Mouse (Mus musculus): Measurements from ENCODE around the gene Mrgprb3. TPM values are rescaled to one million over a fixed set of nuclear protein-coding genes. Genes with fewer than 3 reads are reported as not detected.

Mrgprb3 gene
- polyA plus RNA-seq (2016; fragmentation: Nextera tagmentation; extraction: Ambion mirVana) = not detected in 2 replicates

- WGBS = 94% methylated on average over 2 of the region's 2 CpGs
- H3K4me3 ChIP-seq (replicated peaks) = no peak within 1 kb of the TSS
- no peak for ATAC-seq (ENCODE audit: low FRiP score)
- 0 out of 2 replicates have a peak, but pooled peaks cover 15% of the 10 kb centered on the region for H3K9me3 ChIP-seq
- no peaks in the 10 kb centered on the region for H3K36me3 ChIP-seq (replicated peaks)
- no peaks in the 10 kb centered on the region for H3K4me1 ChIP-seq
- no peaks in the 10 kb centered on the region for H3K27me3 ChIP-seq
- H3K4me2 ChIP-seq = no peak within 1 kb of the TSS
- no peak within 1 kb of the TSS for H3K27ac ChIP-seq
- no peak within 1 kb of the TSS for H3K9ac ChIP-seq
Observed at GRCm38 (mm10) chr7:48643711-48644110, at the start of gene Mrgprb3. Gene Mrgprb3 (minus strand): TSS chr7:48643811.

Other genes starting within 250 kb of the Mrgprb3 start
- not detected in 2 replicates for gene Mrgprb1, start 187.5 kb downstream of the Mrgprb3 start, polyA plus RNA-seq (2016; fragmentation: Nextera tagmentation; extraction: Ambion mirVana)
- gene Mrgprx2, start 144.5 kb downstream of the Mrgprb3 start, polyA plus RNA-seq (2016; fragmentation: Nextera tagmentation; extraction: Ambion mirVana) = not detected in 2 replicates
- gene Mrgprb2, start 85.7 kb downstream of the Mrgprb3 start, polyA plus RNA-seq (2016; fragmentation: Nextera tagmentation; extraction: Ambion mirVana) = not detected in 2 replicates
- gene Zdhhc13, start 145.2 kb upstream of the Mrgprb3 start, polyA plus RNA-seq (2016; fragmentation: Nextera tagmentation; extraction: Ambion mirVana) = 38.9 and 39.5 TPM in 2 replicates
- gene Csrp3, start 204.2 kb upstream of the Mrgprb3 start, polyA plus RNA-seq (2016; fragmentation: Nextera tagmentation; extraction: Ambion mirVana) = 0.37 and 0.38 TPM in 2 replicates
- 19.1 and 20.9 TPM in 2 replicates for gene E2f8, start 237.8 kb upstream of the Mrgprb3 start, polyA plus RNA-seq (2016; fragmentation: Nextera tagmentation; extraction: Ambion mirVana)

Measured in forebrain, embryonic 12.5 days (tissue).